Mouse (Mus musculus) ovary, adult 18-20 months (tissue): ENCODE measurements around the gene Ube2n.
"Not testable (repeated sequence)": the region's sequence is repeated elsewhere in the genome, so short reads cannot be mapped to it uniquely, and the experiment has no call there.

ENCODE experiments used
- DNase-seq: peaks from one replicate; pipeline ENCODE4 v3.0.0; 2022; ENCODE audit warnings: low spot score, mixed read lengths

Ube2n gene

GRCm38 (mm10) chr10:95525871-95526270 is 10.9 kb downstream of the Ube2n start:
- DNase-seq: no peak

GRCm38 (mm10) chr10:95526495-95527122 is 11.7 kb downstream of the Ube2n start:
- DNase-seq: no peak

GRCm38 (mm10) chr10:95530551-95531121 is 15.7 kb downstream of the Ube2n start:
- DNase-seq: no peak

GRCm38 (mm10) chr10:95532916-95533315 is 18.0 kb downstream of the Ube2n start:
- DNase-seq: no peak

GRCm38 (mm10) chr10:95533382-95533781 is 18.4 kb downstream of the Ube2n start:
- no peak for DNase-seq

- DNase-seq: no peak
Observed at GRCm38 (mm10) chr10:95535399-95536221, 20.7 kb downstream of the Ube2n start.

- no peak for DNase-seq
Observed at GRCm38 (mm10) chr10:95536222-95536541, 21.2 kb downstream of the Ube2n start.

GRCm38 (mm10) chr10:95539260-95539659 is 24.3 kb downstream of the Ube2n start:
- no peak for DNase-seq

- no peak for DNase-seq
Observed at GRCm38 (mm10) chr10:95539841-95540240, 24.9 kb downstream of the Ube2n start.

GRCm38 (mm10) chr10:95542916-95543315 is 28.0 kb downstream of the Ube2n start:
- no peak for DNase-seq

- no peak for DNase-seq
Observed at GRCm38 (mm10) chr10:95543377-95543776, 28.4 kb downstream of the Ube2n start.

- no peak for DNase-seq
Observed at GRCm38 (mm10) chr10:95544004-95544403, 29.1 kb downstream of the Ube2n start.

- DNase-seq: no peak
Observed at GRCm38 (mm10) chr10:95544651-95545050, 29.7 kb downstream of the Ube2n start.

GRCm38 (mm10) chr10:95545051-95545450 is 30.1 kb downstream of the Ube2n start:
- no peak for DNase-seq

- DNase-seq: no peak
Observed at GRCm38 (mm10) chr10:95546178-95546577, 31.2 kb downstream of the Ube2n start.

GRCm38 (mm10) chr10:95548154-95548826 is 33.3 kb downstream of the Ube2n start:
- DNase-seq: no peak

- not testable (repeated sequence) for DNase-seq
Observed at GRCm38 (mm10) chr10:95549080-95549479, 34.1 kb downstream of the Ube2n start.

- no peak for DNase-seq
Observed at GRCm38 (mm10) chr10:95550506-95550905, 35.6 kb downstream of the Ube2n start.

GRCm38 (mm10) chr10:95551752-95552151 is 36.8 kb downstream of the Ube2n start:
- no peak for DNase-seq

- no peak for DNase-seq
Observed at GRCm38 (mm10) chr10:95552326-95552725, 37.4 kb downstream of the Ube2n start.

GRCm38 (mm10) chr10:95555866-95556265 is 40.9 kb downstream of the Ube2n start:
- no peak for DNase-seq

GRCm38 (mm10) chr10:95557337-95557828 is 42.4 kb downstream of the Ube2n start:
- DNase-seq: no peak

- DNase-seq: no peak
Observed at GRCm38 (mm10) chr10:95559426-95559825, 44.5 kb downstream of the Ube2n start.
